Mouse (Mus musculus): ENCODE measurements at regions not wholly inside any gene's neighbourhood (a gene's known extent, or its start where the extent isn't known, plus 50 kb on each side); places are given as distances from the start of the nearest gene placed in this dataset.

DNA sequence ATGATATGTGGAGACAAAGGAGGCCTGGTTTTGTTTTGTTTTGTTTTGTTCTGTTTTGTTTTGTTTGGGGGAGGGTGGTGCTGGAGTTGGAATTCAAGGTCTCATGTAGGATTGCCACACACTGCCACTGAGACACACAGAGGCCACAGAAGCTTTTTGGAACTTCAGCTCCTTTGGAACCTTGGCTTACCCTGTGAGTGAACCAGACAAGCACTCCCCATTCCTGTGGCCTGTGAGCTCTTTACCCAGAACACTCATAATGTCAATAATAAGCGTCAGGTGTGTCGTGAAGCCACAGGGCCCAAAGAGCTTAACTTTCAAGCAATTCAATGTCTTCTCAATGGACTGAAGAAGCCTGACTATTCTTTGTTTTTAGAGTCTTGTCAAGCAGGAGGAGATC lies 70.2 kb upstream of the Il15 start:
- DNase-seq (ENCODE audit: low spot score), result no peak

DNA sequence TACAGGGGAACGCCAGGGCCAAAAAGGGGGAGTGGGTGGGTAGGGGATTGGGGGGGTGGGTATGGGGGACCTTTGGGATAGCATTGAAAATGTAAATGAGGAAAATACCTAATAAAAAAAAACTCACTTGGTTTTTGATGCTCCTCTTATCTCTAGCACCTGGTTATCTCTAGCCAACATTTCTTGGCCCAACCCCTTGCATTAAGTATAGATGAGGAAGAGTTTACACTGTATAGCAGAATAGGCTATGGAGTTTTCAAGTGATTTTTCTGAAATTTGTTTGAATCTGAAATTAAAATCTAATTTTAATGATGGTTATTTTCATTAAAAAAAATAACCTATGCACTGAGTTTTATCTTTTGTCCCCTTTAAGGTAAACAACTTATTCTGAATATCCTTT lies 68.8 kb upstream of the Il15 start:
- DNase-seq (ENCODE audit: low spot score), result no peak

DNA sequence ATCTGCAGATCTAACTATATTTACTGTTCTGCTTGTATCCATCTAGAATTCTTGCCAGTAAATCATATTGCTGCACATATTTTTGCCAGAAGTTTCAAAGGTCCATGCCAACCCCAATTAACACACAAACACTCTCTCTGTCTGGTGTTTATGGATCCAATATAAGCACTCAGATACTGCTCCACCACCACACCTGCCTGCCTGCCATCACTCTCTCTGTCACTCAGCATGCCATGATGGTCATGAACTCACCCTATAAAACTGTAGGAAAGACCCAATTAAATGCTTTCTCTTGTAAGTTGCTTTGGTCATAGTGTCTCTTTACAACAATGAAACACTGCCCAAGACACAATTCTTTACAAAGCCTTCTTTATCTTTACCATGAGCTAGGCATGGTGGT lies 66.8 kb upstream of the Il15 start:
- DNase-seq (ENCODE audit: low spot score), result no peak

DNA sequence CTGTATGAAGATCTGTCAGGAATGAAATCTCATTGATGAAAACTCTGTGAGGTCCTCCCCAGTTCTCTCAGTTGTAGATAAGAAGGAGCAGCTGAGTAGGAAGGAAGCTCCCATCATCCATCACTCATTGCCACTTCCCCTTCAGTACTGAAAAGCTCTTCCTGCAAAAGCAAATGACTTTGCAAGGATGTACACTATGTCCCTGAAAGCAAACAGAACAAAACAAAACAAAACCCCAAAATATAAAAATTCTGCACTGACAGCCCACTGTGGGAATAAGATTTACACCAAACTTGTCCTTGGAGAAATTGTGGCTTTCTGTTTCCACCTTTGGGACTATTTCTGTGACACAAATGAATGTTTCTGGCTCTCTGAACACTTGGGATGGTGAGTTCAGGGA lies 59.8 kb upstream of the Il15 start:
- DNase-seq (ENCODE audit: low spot score), result no peak

DNA sequence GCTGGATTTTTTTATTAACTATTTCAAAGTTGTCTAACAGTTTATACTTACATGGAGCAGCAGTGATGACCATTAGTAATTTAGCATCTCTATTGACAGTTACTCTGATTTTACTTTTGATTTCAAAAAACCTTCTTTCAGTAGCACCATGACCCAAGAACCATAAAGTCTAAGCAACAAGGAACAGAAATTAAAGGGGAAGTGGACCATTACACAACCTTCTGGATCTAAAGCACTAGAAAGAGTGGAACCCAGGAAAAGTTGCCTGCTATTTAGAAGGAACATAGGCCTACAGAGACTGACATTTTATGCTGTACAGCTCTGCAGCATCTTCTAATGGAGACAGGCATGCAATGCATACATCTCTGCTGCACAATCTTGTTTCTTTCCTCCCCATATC lies 56.0 kb upstream of the Il15 start:
- DNase-seq (ENCODE audit: low spot score), result no peak

DNA sequence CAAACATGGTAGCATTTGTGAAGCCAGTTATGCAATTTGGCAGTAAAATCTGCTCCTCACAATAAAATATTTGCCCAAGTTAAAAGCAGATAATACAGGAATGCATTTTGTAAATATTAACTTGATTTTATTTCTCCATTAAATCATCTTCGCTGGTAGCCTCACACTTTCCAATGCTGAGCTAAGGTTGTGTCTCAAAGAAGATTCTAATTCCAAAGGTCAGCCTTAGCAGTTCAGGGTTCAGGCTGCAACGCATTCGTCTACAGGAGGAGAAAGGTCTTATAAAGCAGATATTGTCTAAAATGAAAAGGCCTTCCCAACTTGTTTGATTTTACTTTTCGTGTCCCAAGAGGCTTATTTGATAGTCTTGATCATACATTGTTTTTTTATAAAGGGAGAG lies 51.0 kb upstream of the Il15 start:
- no peak for DNase-seq (ENCODE audit: low spot score)

Data from layer of hippocampus, adult 9-10 months (tissue).